Mouse (Mus musculus) B cell, adult 2 months (primary cell): ENCODE data around the gene Wipf2.
"Not testable (repeated sequence)": the region's sequence is repeated elsewhere in the genome, so short reads cannot be mapped to it uniquely, and the experiment has no call there.

Experiments used
- DNase-seq, 2 experiments: peaks; one replicate each; pipeline ENCODE4 v3.0.0; 2022

Wipf2 gene

GRCm38 (mm10) chr11:98863028-98863750 is at the start of gene Wipf2:
Gene Wipf2, plus strand, starts transcription at chr11:98863638.
- DNase-seq, result peak; percentile 96 to 97

GRCm38 (mm10) chr11:98816706-98817239 is 46.7 kb upstream of the Wipf2 start:
- peak; percentile 39 to 53 for DNase-seq

- no peak for DNase-seq
These were observed 42.5 kb upstream of the Wipf2 start for GRCm38 (mm10) chr11:98820968-98821367.

- not testable (repeated sequence) for DNase-seq
These were observed 37.4 kb upstream of the Wipf2 start for GRCm38 (mm10) chr11:98826071-98826470.

DNA sequence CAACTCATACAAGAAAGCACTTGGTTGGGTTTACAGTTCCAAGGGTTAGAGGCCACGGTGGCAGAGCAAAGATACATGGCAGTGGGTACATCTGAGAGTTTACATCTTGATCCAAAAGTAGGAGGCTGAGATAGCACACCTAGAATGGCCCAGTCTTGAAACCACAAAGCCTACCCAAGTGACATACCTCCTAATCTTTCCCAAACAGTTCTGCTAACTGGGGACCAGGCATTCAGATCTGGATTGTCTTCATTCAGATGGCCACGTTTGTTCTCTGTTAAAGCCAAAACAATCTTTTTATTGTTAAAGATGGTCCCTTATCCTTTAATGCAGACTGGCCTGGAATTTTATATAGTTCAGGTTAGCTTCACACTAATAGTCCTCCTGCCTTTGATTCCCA is 35.6 kb upstream of the Wipf2 start:
- no peak for DNase-seq

GRCm38 (mm10) chr11:98829091-98829775 is 34.2 kb upstream of the Wipf2 start:
- peak; percentile 75 for DNase-seq

- DNase-seq, result no peak
These were observed 33.6 kb upstream of the Wipf2 start for GRCm38 (mm10) chr11:98829875-98830274.

DNA sequence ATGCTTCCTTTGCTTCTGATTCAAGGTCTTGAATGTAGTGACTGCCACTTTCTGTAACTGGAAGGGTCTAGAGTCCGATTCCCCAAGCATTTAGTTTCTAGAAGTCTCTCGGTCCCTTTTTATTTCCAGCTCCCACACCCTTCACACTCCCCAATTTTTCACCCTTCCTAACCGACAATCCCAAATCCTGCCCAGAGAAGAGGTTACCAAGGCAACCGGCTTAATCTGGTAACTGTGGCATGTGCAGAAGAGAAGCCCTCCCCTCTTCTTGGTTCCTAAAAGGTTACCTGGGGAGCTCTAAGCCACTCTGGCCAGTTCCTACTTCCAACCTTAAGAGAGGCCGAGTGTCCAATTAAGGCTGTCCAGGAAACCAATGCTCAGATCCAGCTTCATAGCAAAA is 28.1 kb upstream of the Wipf2 start:
- no peak for DNase-seq

- DNase-seq, result no peak
These were observed 27.7 kb upstream of the Wipf2 start for GRCm38 (mm10) chr11:98835725-98836124.

DNA sequence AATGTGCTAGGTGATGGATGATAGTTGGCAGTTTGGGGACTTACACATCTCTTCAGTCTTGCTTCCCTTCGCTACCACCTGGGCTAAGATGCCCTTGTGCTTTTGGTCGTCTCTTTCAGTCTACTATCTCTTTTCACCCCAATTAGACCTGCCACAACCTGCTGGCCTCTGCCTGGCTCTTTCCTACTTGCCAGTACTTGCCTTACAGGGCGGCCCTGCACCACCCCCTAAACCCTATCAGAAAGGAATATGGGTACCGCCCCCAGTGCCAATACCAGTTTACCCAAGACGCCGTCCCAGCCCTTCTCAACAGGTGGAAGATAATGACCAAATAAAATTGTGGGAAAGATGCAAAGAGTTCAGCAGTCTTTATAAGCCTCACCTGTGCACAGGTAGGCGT is 27.3 kb upstream of the Wipf2 start:
- peak in 1 of 2 experiments; percentile 8 for DNase-seq

DNA sequence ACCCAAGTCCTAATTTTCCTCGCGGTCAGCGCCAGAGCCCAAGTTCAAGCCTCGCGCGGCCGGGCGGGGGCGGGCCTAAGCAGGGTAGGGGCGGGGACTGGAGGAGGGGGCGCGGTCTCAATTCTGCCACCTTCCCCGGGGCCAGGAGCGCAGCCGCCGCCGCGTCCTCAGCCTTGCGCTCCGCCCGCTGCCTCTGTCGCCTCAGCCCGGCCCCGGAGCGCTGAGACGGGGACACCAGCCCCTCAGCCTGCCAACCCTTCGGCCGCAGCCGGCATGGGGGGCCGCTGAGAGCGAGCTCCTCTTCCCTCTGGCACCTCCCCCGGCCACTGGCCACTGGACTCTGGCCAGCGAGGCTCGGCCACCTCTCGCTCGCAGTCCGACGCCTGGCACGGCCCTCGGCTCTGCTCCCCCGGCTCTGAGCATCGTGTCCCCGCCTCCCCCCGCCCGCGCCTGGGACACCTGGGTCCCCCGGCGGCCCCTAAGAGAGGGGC is 26.7 kb upstream of the Wipf2 start, which contains the start of gene Rapgefl1:
Rapgefl1 (plus strand) TSS at position 135 of the 491 bp plus-strand sequence.
- peak; percentile 83 to 84 for DNase-seq

DNA sequence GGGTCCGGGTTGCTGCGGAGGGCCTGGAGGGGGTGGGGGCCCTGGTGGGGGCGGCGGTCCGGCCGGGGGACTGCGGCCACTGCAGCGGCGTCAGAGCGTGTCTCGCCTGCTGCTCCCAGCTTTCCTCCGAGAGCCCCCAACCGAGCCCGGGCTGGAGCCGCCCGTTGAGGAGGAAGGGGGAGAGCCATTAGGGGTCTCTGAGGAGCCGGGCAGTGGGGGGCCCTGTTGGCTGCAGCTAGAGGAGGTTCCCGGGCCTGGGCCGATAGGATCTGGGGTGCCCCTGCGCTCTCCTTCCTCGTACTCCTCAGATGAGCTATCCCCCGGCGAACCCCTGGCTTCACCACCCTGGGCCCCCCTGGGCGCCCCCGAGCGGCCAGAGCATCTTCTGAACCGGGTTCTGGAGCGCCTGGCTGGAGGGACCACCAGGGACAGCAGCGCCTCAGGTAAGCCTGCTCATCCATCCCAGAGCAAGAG is 26.2 kb upstream of the Wipf2 start:
- peak; percentile 21 to 27 for DNase-seq

- no peak for DNase-seq
These were observed 25.5 kb upstream of the Wipf2 start for GRCm38 (mm10) chr11:98837917-98838316.

DNA sequence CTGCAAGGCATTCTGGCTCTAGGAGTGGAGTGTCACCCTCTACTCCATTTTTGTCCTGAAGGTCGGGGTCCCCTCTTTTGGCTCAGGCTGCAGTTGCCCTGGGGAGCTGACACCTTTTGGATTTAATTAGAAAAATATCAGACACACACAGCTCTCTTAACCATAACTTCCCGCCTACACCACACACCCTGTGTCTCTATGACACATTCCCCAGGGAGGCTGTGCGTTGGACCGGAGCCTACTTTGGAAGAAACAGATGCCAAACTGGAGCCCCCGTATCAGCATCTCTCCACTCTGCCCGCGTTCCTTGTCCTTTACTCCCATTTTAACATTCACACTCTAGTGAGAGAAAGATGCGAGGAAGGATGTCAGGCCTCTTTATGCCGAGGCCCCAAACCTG is 24.9 kb upstream of the Wipf2 start:
- DNase-seq, result no peak

GRCm38 (mm10) chr11:98839402-98839801 is 24.0 kb upstream of the Wipf2 start:
- no peak for DNase-seq

GRCm38 (mm10) chr11:98839897-98840296 is 23.5 kb upstream of the Wipf2 start:
- peak; percentile 45 to 50 for DNase-seq

DNA sequence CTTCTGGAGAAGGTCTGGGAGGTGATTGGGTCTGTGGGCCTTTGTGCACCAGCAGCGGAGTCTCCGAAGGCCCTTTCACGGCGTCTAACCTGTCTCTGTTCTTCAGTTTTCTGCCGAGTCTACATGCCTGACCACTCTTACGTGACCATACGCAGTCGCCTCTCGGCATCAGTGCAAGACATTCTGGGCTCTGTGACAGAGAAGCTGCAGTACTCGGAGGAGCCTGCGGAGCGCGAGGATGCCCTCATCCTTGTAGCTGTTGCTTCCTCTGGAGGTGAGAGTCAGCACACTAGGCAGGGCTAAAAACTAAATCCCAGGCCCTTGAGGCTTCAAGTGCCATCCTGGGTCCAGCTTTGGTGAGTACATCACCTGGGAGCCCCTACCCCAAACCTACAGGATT is 17.4 kb upstream of the Wipf2 start:
- no peak for DNase-seq

DNA sequence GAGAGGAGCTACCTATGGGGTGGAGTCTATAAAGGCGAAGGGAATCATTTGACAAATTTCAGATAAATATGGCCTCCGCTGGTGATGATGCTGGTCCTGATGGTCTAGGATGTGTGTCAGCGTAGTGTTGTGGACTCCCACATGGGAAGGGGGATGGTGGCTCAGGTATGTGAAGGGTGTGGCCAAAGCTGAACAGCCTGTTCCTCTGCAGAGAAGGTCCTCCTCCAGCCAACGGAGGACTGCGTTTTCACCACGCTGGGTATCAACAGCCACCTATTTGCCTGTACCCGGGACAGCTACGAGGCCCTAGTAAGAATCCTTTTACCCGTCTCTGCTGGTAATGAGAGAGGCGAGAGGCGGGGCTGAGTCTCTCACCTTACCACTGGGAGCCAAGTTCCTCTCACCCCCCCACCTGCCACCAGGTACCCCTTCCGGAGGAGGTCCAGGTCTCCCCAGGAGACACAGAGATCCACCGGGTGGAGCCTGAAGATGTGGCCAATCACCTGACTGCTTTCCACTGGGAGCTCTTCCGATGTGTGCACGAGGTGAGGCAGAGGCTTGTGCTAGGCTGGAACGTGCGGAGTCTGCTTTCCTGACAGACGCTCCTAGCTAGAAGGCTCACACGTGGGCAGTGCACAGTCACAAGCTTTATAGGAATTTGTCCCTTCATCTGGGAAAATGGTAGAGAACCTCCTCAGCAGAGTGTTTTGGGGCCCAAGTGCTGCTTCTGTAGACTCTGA is 16.4 kb upstream of the Wipf2 start:
- no peak for DNase-seq

DNA sequence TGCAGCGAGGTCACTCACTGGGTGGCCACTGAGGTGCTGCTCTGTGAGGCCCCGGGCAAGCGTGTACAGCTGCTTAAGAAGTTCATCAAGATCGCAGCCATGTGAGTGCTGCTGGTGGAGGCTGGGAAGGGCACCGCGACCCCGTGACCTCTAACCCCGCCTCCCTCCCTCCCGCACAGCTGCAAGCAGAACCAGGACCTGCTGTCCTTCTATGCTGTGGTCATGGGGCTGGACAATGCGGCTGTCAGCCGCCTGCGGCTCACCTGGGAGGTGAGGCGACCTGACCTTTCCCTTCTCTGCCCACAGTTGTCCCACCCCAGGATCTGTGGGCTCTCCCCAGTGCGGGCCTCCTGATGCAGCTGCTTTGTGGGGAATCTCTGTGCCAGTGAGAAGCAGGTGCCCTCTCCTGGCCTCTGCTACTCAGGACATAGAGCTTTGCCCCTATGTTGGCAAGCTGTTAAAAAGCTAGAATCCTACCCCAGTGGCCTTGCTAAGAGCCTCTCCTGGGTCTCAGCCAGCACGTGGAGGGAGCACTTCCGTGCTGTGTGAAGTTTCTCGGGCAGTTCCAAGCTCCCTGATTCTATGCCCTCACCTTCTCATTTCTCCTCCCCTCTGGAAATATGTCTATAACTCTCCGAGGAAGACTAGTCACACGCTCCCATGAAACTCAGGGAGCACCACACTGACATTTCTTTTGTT is 14.1 kb upstream of the Wipf2 start:
- DNase-seq, result no peak

GRCm38 (mm10) chr11:98850100-98851093 is 13.0 kb upstream of the Wipf2 start:
- no peak for DNase-seq

DNA sequence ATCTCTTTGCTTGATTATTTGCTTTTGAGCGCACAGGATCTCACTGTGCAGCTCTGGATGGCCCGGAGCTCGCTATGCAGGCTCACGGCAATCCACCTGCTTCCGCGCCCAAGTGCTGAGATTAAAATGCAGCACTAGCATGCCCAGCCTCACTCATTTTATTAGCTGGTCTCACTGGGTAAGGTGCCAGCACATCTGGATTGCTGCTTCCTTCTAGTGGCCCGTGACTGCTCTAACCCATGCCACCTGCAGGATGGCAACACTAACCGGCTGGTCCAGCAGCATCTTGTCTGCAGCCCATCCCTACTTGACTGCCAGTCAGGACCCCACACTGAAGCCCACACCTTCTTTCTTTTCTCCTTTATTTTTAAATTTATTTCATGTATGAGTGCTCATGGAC is 9.3 kb upstream of the Wipf2 start:
- no peak for DNase-seq
